Mouse (Mus musculus) G1E (cell line): ENCODE results near the gene Slc25a12. TPM values are rescaled to one million over a fixed set of nuclear protein-coding genes. Genes with fewer than 3 reads are reported as not detected.

ENCODE experiments used
- ATAC-seq: 2 replicates; pipeline ENCODE4 v1.8.0; 2016; ENCODE audit warnings: mild to moderate bottlenecking; ENCODE audit not compliant: insufficient number of reproducible peaks, poor library complexity, low FRiP score, severe bottlenecking; ENCODE audit errors: extremely low read depth
- DNase-seq: peaks from one replicate; pipeline ENCODE4 v3.0.0; 2012; ENCODE audit warnings: low spot score
- H3K27me3 ChIP-seq: 2 replicates; pipeline ENCODE4 v1.6.1; 2012; ENCODE audit warnings: mild to moderate bottlenecking, low read length, inconsistent platforms; ENCODE audit not compliant: insufficient read depth
- H3K36me3 ChIP-seq: replicated peaks from 2 replicates; pipeline ENCODE3; 2012; ENCODE audit warnings: mild to moderate bottlenecking, inconsistent platforms
- H3K4me1 ChIP-seq: 2 replicates; pipeline ENCODE4 v1.6.1; 2012; ENCODE audit warnings: low read depth, low read length, inconsistent platforms, mixed read lengths; ENCODE audit not compliant: insufficient read depth
- H3K4me3 ChIP-seq: 2 replicates; pipeline ENCODE4 v1.5.1; 2012; ENCODE audit warnings: low read depth, mild to moderate bottlenecking, inconsistent platforms, low read length, moderate library complexity, mixed read lengths
- H3K9me3 ChIP-seq: replicated peaks from 2 replicates; pipeline ENCODE4 v1.6.1; 2012; ENCODE audit warnings: inconsistent platforms
- CTCF ChIP-seq: IDR thresholded peaks from 2 replicates; pipeline ENCODE4 v1.5.1; 2012; ENCODE audit warnings: low read depth, low read length, inconsistent platforms, mixed read lengths
- GATA1 ChIP-seq: IDR thresholded peaks from 2 replicates; pipeline ENCODE4 v1.6.1; 2012; ENCODE audit warnings: borderline replicate concordance, low read length, inconsistent platforms, mixed read lengths
- GATA2 ChIP-seq: IDR thresholded peaks from 2 replicates; pipeline ENCODE4 v1.6.1; 2012; ENCODE audit warnings: low read depth, low read length, inconsistent platforms, borderline replicate concordance
- POLR2AphosphoS5 ChIP-seq: IDR thresholded peaks from 2 replicates; pipeline ENCODE4 v1.6.1; 2012; ENCODE audit warnings: low read depth, low read length, inconsistent platforms; ENCODE audit not compliant: insufficient replicate concordance
- TAL1 ChIP-seq: conservative IDR thresholded peaks from 2 replicates; pipeline ENCODE4 v1.6.1; 2012; ENCODE audit warnings: low read depth, low read length, inconsistent platforms, mixed read lengths
- polyA plus RNA-seq: library from polyadenylated mRNA; stranded (reverse); fragments of >175 nt; gene quantifications from 2 replicates; pipeline ENCODE4 v1.2.3, GENCODE M21; 2012
- total RNA-seq, 2 experiments: library from RNA; stranded (forward) in 1 of 2; stranded (reverse) in 1 of 2; fragments of 200-1000 nt in 1 of 2; fragments of >200 nt in 1 of 2; fragmentation: Nextera tagmentation in 1 of 2; gene quantifications; 2 replicates each; pipeline ENCODE4 v1.2.3; 2014 to 2017

The Slc25a12 gene
- total and polyA plus RNA-seq, 3 experiments: 12.2 to 51.6 (median 39.3) TPM

DNA sequence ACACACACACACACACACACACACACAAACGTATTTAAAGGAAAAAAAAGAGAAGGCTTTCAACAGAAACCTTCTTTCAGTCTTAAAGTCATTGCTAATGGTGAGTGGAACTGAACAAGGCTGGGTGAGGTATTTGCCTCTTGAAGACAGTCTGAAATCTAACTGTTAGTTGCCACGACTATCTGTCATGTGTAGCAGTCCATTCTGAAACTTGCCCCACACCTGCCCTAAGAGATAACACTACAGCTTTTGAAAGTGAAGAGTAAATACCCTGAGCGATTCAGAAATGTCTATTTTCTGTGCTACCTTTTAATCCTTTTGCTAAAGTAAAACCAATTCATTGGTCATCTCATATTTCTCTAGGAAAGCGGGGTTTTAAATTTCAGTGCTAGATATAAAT is 132.1 kb downstream of the Slc25a12 start:
- DNase-seq (no peak), ATAC-seq (no peak)
- no peak for TF ChIP-seq CTCF
- TF ChIP-seq TAL1: no peak
- no peak for TF ChIP-seq POLR2AphosphoS5
- Histone ChIP-seq H3K9me3 (no peaks in the 10 kb centered on the region), H3K4me1 (peaks cover 2% of the 10 kb centered on the region; the same call in 1 of the 2 replicates), H3K36me3 (peaks cover 36% of the 10 kb centered on the region), H3K4me3 (no peak overlapping the region), H3K27me3 (no peaks in the 10 kb centered on the region)

DNA sequence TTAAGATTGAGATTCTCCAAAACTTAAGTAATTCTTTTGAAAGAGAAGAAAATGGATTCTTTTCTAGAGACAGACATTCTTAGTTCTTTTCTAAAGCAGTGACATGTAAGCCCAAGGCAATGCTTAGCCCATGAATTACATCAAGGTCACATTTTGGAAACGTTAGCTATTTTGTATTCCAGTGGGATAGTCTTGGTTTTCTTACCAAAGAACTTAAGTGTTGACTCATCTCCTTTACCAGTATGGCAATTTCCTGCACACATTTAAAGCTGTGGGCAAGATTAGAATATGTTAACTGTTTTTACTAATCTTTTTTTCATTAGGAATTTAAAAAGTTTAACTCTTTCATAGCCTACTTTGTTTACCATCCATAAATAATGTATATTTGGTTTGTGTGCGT is 134.6 kb downstream of the Slc25a12 start:
- Histone ChIP-seq H3K4me1 (peaks cover 2% of the 10 kb centered on the region; the same call in 1 of the 2 replicates), H3K4me3 (no peak overlapping the region), H3K9me3 (no peaks in the 10 kb centered on the region), H3K27me3 (no peaks in the 10 kb centered on the region), H3K36me3 (peaks cover 37% of the 10 kb centered on the region)
- DNase-seq (no peak), ATAC-seq (no peak)
- TF ChIP-seq POLR2AphosphoS5 (no peak), GATA2 (no peak), GATA1 (no peak), TAL1 (no peak)

DNA sequence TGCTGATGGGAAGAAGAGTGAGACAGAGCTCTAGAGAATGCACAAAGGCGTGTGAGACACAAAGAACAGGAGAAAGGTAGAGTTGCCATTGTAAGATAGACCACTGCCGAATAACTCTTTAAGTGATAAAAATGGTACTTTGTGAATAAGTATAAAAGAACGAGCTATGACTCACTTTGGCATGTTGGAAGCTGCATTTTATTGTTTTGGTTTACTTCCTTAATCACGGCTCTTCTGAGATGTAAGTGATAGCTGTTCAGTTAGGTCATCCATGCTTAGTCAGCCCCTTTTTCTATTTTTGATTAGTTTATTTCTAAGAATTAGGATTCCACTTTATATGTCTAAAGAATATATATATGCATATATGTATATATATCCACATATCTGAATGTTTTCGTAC is 135.6 kb downstream of the Slc25a12 start:
- H3K36me3 ChIP-seq: peaks cover 36% of the 10 kb centered on the region
- DNase-seq: no peak

DNA sequence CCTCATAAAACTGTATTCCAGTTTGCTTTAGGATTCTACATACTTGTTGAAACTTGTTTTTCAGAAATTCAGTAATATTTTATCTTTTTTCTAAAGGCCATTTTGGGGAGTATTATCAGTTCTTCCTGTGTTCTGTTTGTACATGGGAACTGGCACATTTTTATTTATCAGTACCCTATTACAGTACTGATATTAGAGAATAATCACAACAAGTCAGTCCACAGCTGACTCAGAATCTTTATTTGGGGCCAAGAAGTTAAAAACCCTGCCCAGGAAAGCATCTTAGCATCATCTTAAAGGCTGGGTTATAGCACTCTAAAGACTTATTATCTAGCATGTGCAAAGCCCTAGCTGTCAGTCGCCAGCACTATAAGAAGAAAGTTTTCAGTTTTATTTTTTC is 137.9 kb downstream of the Slc25a12 start:
- H3K4me1 ChIP-seq: peaks cover 2% of the 10 kb centered on the region; the same call in 1 of the 2 replicates
- DNase-seq (no peak), ATAC-seq (no peak)
- H3K9me3 ChIP-seq: no peaks in the 10 kb centered on the region
- no peaks in the 10 kb centered on the region for H3K27me3 ChIP-seq
- H3K4me3 ChIP-seq: no peak overlapping the region
- peaks cover 39% of the 10 kb centered on the region for H3K36me3 ChIP-seq
- TF ChIP-seq CTCF (no peak), GATA2 (no peak), TAL1 (no peak)

More for the DNA sequence above, 135.6 kb downstream of the Slc25a12 start:
- H3K27me3 ChIP-seq: no peaks in the 10 kb centered on the region
- TF ChIP-seq CTCF (no peak), GATA1 (no peak), GATA2 (no peak), POLR2AphosphoS5 (no peak), TAL1 (no peak)
- H3K4me1 ChIP-seq: peaks cover 2% of the 10 kb centered on the region; the same call in 1 of the 2 replicates
- no peaks in the 10 kb centered on the region for H3K9me3 ChIP-seq
- ATAC-seq: no peak
- no peak overlapping the region for H3K4me3 ChIP-seq

GRCm38 (mm10) chr2:71227398-71227797 is 140.2 kb downstream of the Slc25a12 start:
- no peak overlapping the region for H3K4me3 ChIP-seq
- peaks cover 2% of the 10 kb centered on the region; the same call in 1 of the 2 replicates for H3K4me1 ChIP-seq
- H3K27me3 ChIP-seq: no peaks in the 10 kb centered on the region
- H3K9me3 ChIP-seq: no peaks in the 10 kb centered on the region
- no peak for DNase-seq
- TF ChIP-seq GATA2 (no peak), GATA1 (no peak), POLR2AphosphoS5 (no peak), CTCF (no peak), TAL1 (no peak)
- H3K36me3 ChIP-seq: peaks cover 53% of the 10 kb centered on the region
- ATAC-seq: no peak

Other genes starting within 250 kb of the Slc25a12 start
- gene Cybrd1, start 249.8 kb downstream of the Slc25a12 start, total RNA-seq (2014; fragmentation: Nextera tagmentation): 0.24 TPM in 1 of 2 replicates, not detected in the other
- 0.06 and 0.11 TPM in 2 replicates for gene Cybrd1, start 249.8 kb downstream of the Slc25a12 start, total RNA-seq (2017)
- gene Cybrd1, start 249.8 kb downstream of the Slc25a12 start, polyA plus RNA-seq: not detected in 2 replicates
- 134 and 148 TPM in 2 replicates for gene Dync1i2, start 156.0 kb downstream of the Slc25a12 start, total RNA-seq (2014; fragmentation: Nextera tagmentation)
- gene Dync1i2, start 156.0 kb downstream of the Slc25a12 start, total RNA-seq (2017): 114 and 131 TPM in 2 replicates
- gene Dync1i2, start 156.0 kb downstream of the Slc25a12 start, polyA plus RNA-seq: 6.5 and 12.0 TPM in 2 replicates
- gene Hat1, start 21.2 kb upstream of the Slc25a12 start, total RNA-seq (2014; fragmentation: Nextera tagmentation): 107 and 136 TPM in 2 replicates
- 260 and 297 TPM in 2 replicates for gene Hat1, start 21.2 kb upstream of the Slc25a12 start, total RNA-seq (2017)
- gene Hat1, start 21.2 kb upstream of the Slc25a12 start, polyA plus RNA-seq: 4.6 and 6.3 TPM in 2 replicates
- 95.8 and 104 TPM in 2 replicates for gene Metap1d, start 85.5 kb upstream of the Slc25a12 start, total RNA-seq (2014; fragmentation: Nextera tagmentation)
- 33.3 and 39.9 TPM in 2 replicates for gene Metap1d, start 85.5 kb upstream of the Slc25a12 start, total RNA-seq (2017)
- 3.1 and 8.2 TPM in 2 replicates for gene Metap1d, start 85.5 kb upstream of the Slc25a12 start, polyA plus RNA-seq
- 2.8 and 3.0 TPM in 2 replicates for gene Dlx1, start 160.4 kb upstream of the Slc25a12 start, total RNA-seq (2014; fragmentation: Nextera tagmentation)
- gene Dlx1, start 160.4 kb upstream of the Slc25a12 start, total RNA-seq (2017): 0.41 and 0.98 TPM in 2 replicates
- gene Dlx1, start 160.4 kb upstream of the Slc25a12 start, polyA plus RNA-seq: 2.4 and 3.4 TPM in 2 replicates
- gene Dlx2, start 179.0 kb upstream of the Slc25a12 start, total RNA-seq (2014; fragmentation: Nextera tagmentation): not detected in 2 replicates
- not detected in 2 replicates for gene Dlx2, start 179.0 kb upstream of the Slc25a12 start, total RNA-seq (2017)
- not detected in 2 replicates for gene Dlx2, start 179.0 kb upstream of the Slc25a12 start, polyA plus RNA-seq